Mouse (Mus musculus) MEL (cell line): ENCODE data around the gene Vgll4.

Source experiments
- CTCF ChIP-seq, 3 experiments: IDR thresholded peaks in 2 of 3; conservative IDR thresholded peaks in 1 of 3; 2 replicates each; pipeline ENCODE4 v1.5.1; 2011 to 2012; ENCODE audit warnings: low read length in 3 of 3, low read depth in 2 of 3, mild to moderate bottlenecking in 2 of 3, improper control_type of control experiment in 1 of 3, inconsistent platforms in 1 of 3, mixed read lengths in 1 of 3, moderate library complexity in 1 of 3; ENCODE audit not compliant: control insufficient read depth in 1 of 3, insufficient read depth in 1 of 3, poor library complexity in 1 of 3, severe bottlenecking in 1 of 3
- EP300 ChIP-seq, 2 experiments: IDR thresholded peaks; 2 replicates each; pipeline ENCODE4 v1.6.1; 2011; ENCODE audit warnings: improper control_type of control experiment in 2 of 2, low read length in 2 of 2, low read depth in 1 of 2, mild to moderate bottlenecking in 1 of 2
- GATA1 ChIP-seq: IDR thresholded peaks from 2 replicates; pipeline ENCODE4 v1.6.1; 2011; ENCODE audit warnings: low read depth, low read length, improper control_type of control experiment
- JUND ChIP-seq: IDR thresholded peaks from 2 replicates; pipeline ENCODE4 v1.6.1; 2011; ENCODE audit warnings: low read depth, mild to moderate bottlenecking, improper control_type of control experiment, low read length
- MAX ChIP-seq: IDR thresholded peaks from 2 replicates; pipeline ENCODE4 v1.6.1; 2011; ENCODE audit warnings: low read length, improper control_type of control experiment
- POLR2A ChIP-seq, 2 experiments: IDR thresholded peaks; 2 replicates each; pipeline ENCODE4 v1.6.1; 2011 to 2012; ENCODE audit warnings: low read length in 2 of 2, mild to moderate bottlenecking in 2 of 2, control low read depth in 1 of 2, improper control_type of control experiment in 1 of 2, low read depth in 1 of 2, moderate library complexity in 1 of 2; ENCODE audit not compliant: control insufficient read depth in 1 of 2, insufficient read depth in 1 of 2, poor library complexity in 1 of 2
- POLR2AphosphoS5 ChIP-seq: IDR thresholded peaks from 2 replicates; pipeline ENCODE4 v1.6.1; 2012; ENCODE audit warnings: low read depth, borderline replicate concordance, mild to moderate bottlenecking, inconsistent platforms, low read length, moderate library complexity, mixed read lengths
- SMC3 ChIP-seq: IDR thresholded peaks from 2 replicates; pipeline ENCODE4 v1.6.1; 2011; ENCODE audit warnings: low read depth, low read length, improper control_type of control experiment
- TBP ChIP-seq: IDR thresholded peaks from 2 replicates; pipeline ENCODE4 v1.8.0; 2011; ENCODE audit warnings: low read depth, low read length, improper control_type of control experiment
- TCF12 ChIP-seq: IDR thresholded peaks from 2 replicates; pipeline ENCODE4 v1.6.1; 2014; ENCODE audit warnings: low read depth, mild to moderate bottlenecking, inconsistent platforms, low read length, improper control_type of control experiment, moderate library complexity
- UBTF ChIP-seq: IDR thresholded peaks from 2 replicates; pipeline ENCODE4 v1.6.1; 2012; ENCODE audit warnings: low read depth, mild to moderate bottlenecking, inconsistent platforms, low read length, improper control_type of control experiment, moderate library complexity, borderline replicate concordance; ENCODE audit not compliant: insufficient read depth
- USF1 ChIP-seq: IDR thresholded peaks from 2 replicates; pipeline ENCODE4 v1.6.1; 2014; ENCODE audit warnings: low read depth, mild to moderate bottlenecking, inconsistent platforms, low read length, improper control_type of control experiment, moderate library complexity
- ZKSCAN1 ChIP-seq: IDR thresholded peaks from 2 replicates; pipeline ENCODE4 v1.6.1; 2012; ENCODE audit warnings: low read depth, mild to moderate bottlenecking, inconsistent platforms, low read length, improper control_type of control experiment, moderate library complexity
- ZNF384 ChIP-seq: IDR thresholded peaks from 2 replicates; pipeline ENCODE4 v1.6.1; 2012; ENCODE audit warnings: low read depth, mild to moderate bottlenecking, inconsistent platforms, low read length, improper control_type of control experiment

GRCm38 (mm10) chr6:114833791-114834346 lies 135.9 kb downstream of the Vgll4 start:
- TF ChIP-seq CTCF (IDR thresholded peaks at IDR 0.05 in 2 of 3, conservative IDR thresholded peaks at IDR 0.05 in 1 of 3; ENCODE audit: control insufficient read depth in 1 of 3, insufficient read depth in 1 of 3, low read depth in 2 of 3, low read length in 3 of 3, poor library complexity in 1 of 3, severe bottlenecking in 1 of 3) (no peak), POLR2A (IDR thresholded peaks at IDR 0.05; ENCODE audit: control insufficient read depth in 1 of 2, insufficient read depth in 1 of 2, low read depth in 1 of 2, low read length in 2 of 2, poor library complexity in 1 of 2) (no peak), MAX (no peak), TCF12 (no peak), ZKSCAN1 (no peak), POLR2AphosphoS5 (no peak), UBTF (no peak), ZNF384 (no peak), JUND (no peak), EP300 (IDR thresholded peaks at IDR 0.05; ENCODE audit: low read depth in 1 of 2, low read length in 2 of 2) (no peak), TBP (no peak), USF1 (no peak), SMC3 (no peak), GATA1 (no peak)
